Mouse (Mus musculus) stomach, postnatal 0 days (tissue): ENCODE results near the gene Tpi1. TPM values are rescaled to one million over a fixed set of nuclear protein-coding genes. Genes with fewer than 3 reads are reported as not detected.
A peak's percentile ranks its signal among the peaks of the same experiment; 100 is the strongest.
"Not testable (repeated sequence)": the region's sequence is repeated elsewhere in the genome, so short reads cannot be mapped to it uniquely, and the experiment has no call there.

ENCODE experiments used
- ATAC-seq: fragments of 200-750 bp; cut with Nextera tagmentation; 2 replicates; pipeline ENCODE4 v1.8.0; 2017; ENCODE audit not compliant: low FRiP score, low TSS enrichment
- DNase-seq: peaks from one replicate; pipeline ENCODE4 v3.0.0-alpha.2; 2016; ENCODE audit warnings: low spot score
- H3K27ac ChIP-seq: fragments of 300-500 bp; sonication (generic); replicated peaks from 2 replicates; pipeline ENCODE4 v1.5.1; 2014; ENCODE audit warnings: mild to moderate bottlenecking, control low read depth
- H3K27me3 ChIP-seq: fragments of 300-500 bp; sonication (generic); 2 replicates; pipeline ENCODE4 v1.6.1; 2014; ENCODE audit warnings: low read length; ENCODE audit not compliant: control insufficient read depth, insufficient read depth
- H3K36me3 ChIP-seq: fragments of 300-500 bp; sonication (generic); 2 replicates; pipeline ENCODE4 v1.6.1; 2014; ENCODE audit warnings: low read length, mixed read lengths; ENCODE audit not compliant: control insufficient read depth, insufficient read depth
- H3K4me1 ChIP-seq: fragments of 300-500 bp; sonication (generic); replicated peaks from 2 replicates; pipeline ENCODE4 v1.6.1; 2014; ENCODE audit warnings: antibody characterized with exemption; ENCODE audit not compliant: control insufficient read depth, insufficient read depth
- H3K4me2 ChIP-seq: fragments of 300-500 bp; sonication (generic); replicated peaks from 2 replicates; pipeline ENCODE4 v1.6.1; 2014; ENCODE audit warnings: low read depth, mild to moderate bottlenecking, control low read depth, moderate library complexity
- H3K4me3 ChIP-seq: fragments of 300-500 bp; sonication (generic); 2 replicates; pipeline ENCODE4 v1.5.1; 2014; ENCODE audit warnings: low read depth, low read length, control low read depth
- H3K9ac ChIP-seq: fragments of 300-500 bp; sonication (generic); 2 replicates; pipeline ENCODE4 v1.6.1; 2014; ENCODE audit warnings: mild to moderate bottlenecking, low read length, control low read depth, mixed read lengths
- H3K9me3 ChIP-seq: fragments of 300-500 bp; sonication (generic); 2 replicates; pipeline ENCODE4 v1.6.1; 2016; ENCODE audit warnings: low read length; ENCODE audit not compliant: control insufficient read depth
- CTCF ChIP-seq: IDR thresholded peaks from 2 replicates; pipeline ENCODE4 v1.5.1; 2016; ENCODE audit warnings: antibody characterized with exemption, low read depth, mild to moderate bottlenecking, moderate library complexity
- EP300 ChIP-seq: optimal IDR thresholded peaks from 2 replicates; pipeline ENCODE3; 2016; ENCODE audit warnings: antibody characterized with exemption
- WGBS: fragments of 180-500 bp; shearing (Covaris S2); extraction: QIAGEN DNeasy Blood & Tissue Kit; methylation state at CpG from one replicate; pipeline ENCODE4 v1.1.7; 2014; 5-methylcytosine and 5-hydroxymethylcytosine counted together
- polyA plus RNA-seq: library from polyadenylated mRNA; unstranded; fragments of >200 nt; fragmentation: Nextera tagmentation; extraction: Ambion mirVana; gene quantifications from 2 replicates; pipeline ENCODE4 v1.2.1, GENCODE M21; 2015

Gene Tpi1
- polyA plus RNA-seq, 1 experiment from 2014 or later, result 465 TPM

DNA sequence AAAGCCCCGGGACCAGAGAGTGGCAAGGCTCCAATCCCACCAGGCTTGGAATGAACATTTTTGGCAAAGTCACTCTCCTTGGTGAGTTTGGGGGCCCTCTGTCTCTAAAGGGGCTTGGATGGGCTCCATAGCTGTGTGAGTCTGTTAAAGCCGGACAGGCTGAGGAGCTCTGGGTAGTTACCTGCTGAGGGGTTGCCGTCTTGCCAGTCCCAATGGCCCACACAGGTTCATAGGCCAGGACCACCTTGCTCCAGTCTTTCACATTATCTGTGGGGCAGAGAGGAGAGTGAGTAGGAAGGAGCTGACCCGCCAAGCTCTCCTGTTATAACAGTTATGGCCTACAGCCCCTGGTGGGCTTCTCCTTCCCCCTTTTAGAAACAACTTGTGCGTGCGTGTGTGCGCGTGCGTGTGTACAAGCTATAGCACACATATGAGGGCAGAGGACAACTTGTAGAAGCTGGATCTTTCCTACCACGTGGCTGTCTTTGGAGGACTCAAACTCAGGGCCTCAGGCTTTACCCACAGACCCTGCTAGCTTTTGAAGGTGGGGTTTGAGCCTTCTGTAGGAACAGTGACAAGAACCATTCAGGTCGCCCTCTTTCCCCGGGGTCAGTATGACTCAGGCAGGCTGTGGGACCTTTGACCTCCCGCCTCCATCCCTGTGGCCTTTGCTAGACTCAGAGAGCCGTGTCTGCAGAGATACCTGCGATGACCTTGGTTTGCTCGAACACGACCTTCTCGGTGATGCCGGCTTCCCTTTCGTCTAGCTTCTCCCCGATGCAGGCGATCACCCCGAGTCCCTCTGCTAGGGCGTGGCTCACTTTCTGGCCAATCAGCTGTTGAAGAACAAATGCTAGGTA, 2.2 kb downstream of the Tpi1 start:
- Histone ChIP-seq H3K36me3 (peaks cover 19% of the 10 kb centered on the region), H3K9ac (peak overlapping the region; percentile 66; the same call in 1 of the 2 replicates), H3K27ac (peak overlapping the region; percentile 24; the same call in 1 of the 2 replicates), H3K4me1 (peaks cover 6% of the 10 kb centered on the region), H3K27me3 (no peaks in the 10 kb centered on the region), H3K4me2 (peak overlapping the region; percentile 64), H3K4me3 (peak overlapping the region; percentile 59), H3K9me3 (no peaks in the 10 kb centered on the region)
- DNase-seq (no peak), ATAC-seq (no peak)
- TF ChIP-seq EP300, result no peak
- no peak for TF ChIP-seq CTCF
- WGBS, result 68% methylated on average over 24 of the region's 24 CpGs

DNA sequence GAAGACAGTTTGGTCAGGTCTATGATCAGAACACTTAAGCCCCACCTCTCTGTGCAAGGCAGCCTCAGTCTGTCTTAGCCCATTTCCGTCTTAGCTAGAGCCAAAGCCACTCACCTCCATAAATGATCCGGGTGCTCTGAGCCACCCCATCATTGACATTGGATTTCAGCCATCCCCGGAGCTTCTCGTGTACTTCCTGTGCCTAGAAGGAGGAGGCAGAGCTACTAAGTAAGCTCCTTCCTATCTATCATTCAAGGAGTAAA, 2.8 kb downstream of the Tpi1 start:
- DNase-seq (no peak), ATAC-seq (no peak)
- Histone ChIP-seq H3K27me3 (no peaks in the 10 kb centered on the region), H3K4me3 (no peak overlapping the region), H3K9ac (no peak overlapping the region), H3K4me1 (peaks cover 6% of the 10 kb centered on the region), H3K27ac (peak overlapping the region; percentile 24; the same call in 1 of the 2 replicates), H3K9me3 (no peaks in the 10 kb centered on the region), H3K4me2 (no peak overlapping the region), H3K36me3 (peaks cover 16% of the 10 kb centered on the region)
- WGBS, result 65% methylated on average over 4 of the region's 4 CpGs
- TF ChIP-seq CTCF, result no peak
- no peak for TF ChIP-seq EP300

DNA sequence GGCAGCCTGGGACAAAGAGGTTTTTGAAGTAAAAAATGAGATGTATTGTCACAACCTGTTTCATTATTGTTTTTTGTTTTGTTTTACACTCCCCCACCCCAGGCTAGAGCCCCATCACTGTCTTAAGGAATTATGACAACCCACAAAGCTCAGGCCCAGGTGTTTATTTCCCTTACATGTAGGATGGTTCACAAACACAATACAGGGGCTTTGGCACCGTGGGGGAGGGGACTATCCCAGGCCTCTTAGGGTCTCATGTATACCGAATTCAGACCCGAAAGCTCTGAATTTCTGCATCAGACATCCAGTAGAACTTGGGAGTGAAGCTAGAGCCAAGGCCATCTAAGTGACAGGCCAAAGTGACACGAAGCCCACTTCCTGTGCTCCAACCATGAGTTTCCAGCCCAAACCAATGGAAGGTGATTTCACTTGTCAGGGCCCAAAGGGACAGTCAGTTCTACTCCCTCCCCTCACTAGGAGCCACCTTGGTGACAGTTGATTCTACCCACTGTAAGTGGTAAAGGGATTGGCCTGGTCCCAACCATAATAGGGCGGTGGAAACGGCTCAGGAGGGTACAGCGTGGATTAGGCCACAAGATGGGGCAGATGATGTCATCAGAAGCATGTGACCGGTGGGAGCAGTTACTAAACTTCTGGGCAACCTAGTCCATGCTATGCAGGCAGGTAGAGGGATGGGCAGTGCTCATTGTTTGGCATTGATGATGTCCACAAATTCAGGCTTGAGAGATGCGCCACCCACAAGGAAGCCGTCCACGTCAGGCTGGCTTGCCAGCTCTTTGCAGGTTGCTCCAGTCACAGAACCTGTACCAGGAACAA, 3.3 kb downstream of the Tpi1 start:
- not testable (repeated sequence) for H3K9ac ChIP-seq, ATAC-seq, H3K4me1 ChIP-seq, H3K27me3 ChIP-seq, H3K9me3 ChIP-seq, H3K4me3 ChIP-seq, DNase-seq, H3K4me2 ChIP-seq
- peak overlapping the region; percentile 95; the same call in 1 of the 2 replicates for H3K27ac ChIP-seq
- H3K36me3 ChIP-seq, result peaks cover 16% of the 10 kb centered on the region
- WGBS, result 86% methylated on average over 11 of the region's 11 CpGs

DNA sequence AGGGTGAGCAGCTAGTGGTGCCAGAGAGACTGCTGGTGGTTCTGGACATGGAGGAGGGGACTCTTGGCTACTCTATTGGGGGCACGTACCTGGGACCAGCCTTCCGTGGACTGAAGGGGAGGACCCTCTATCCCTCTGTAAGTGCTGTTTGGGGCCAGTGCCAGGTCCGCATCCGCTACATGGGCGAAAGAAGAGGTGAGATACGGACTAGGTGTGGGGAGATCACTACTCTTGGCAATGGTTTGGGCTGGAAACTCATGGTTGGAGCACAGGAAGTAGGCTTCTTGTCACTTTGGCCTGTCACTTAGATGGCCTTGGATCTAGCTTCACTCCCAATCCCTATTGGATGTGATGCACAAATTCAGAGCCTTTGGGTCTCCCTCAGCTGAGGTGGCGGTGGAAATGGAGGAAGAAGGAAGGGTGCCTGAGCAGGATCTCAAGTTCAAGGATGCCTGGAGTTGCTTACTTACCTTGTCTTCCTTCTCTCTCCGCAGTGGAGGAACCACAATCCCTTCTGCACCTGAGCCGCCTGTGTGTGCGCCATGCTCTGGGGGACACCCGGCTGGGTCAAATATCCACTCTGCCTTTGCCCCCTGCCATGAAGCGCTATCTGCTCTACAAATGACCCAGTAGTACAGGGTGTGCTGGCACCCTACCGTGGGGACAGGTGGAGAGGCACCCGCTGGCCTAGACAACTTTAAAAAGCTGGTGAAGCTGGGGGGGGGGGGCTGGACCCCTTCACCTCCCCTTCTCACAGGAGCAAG, 4.1 kb downstream of the Tpi1 start:
- H3K4me2 ChIP-seq, result peak overlapping the region; percentile 96
- no peaks in the 10 kb centered on the region for H3K27me3 ChIP-seq
- H3K27ac ChIP-seq, result peak overlapping the region; percentile 95
- peaks cover 12% of the 10 kb centered on the region for H3K36me3 ChIP-seq
- ATAC-seq (no peak), DNase-seq (no peak)
- TF ChIP-seq CTCF, result no peak
- TF ChIP-seq EP300, result no peak
- peaks cover 6% of the 10 kb centered on the region for H3K4me1 ChIP-seq
- peak overlapping the region; percentile 65 for H3K4me3 ChIP-seq
- no peaks in the 10 kb centered on the region for H3K9me3 ChIP-seq
- peak overlapping the region; percentile 78 for H3K9ac ChIP-seq
- WGBS, result 42% methylated on average over 14 of the region's 14 CpGs

DNA sequence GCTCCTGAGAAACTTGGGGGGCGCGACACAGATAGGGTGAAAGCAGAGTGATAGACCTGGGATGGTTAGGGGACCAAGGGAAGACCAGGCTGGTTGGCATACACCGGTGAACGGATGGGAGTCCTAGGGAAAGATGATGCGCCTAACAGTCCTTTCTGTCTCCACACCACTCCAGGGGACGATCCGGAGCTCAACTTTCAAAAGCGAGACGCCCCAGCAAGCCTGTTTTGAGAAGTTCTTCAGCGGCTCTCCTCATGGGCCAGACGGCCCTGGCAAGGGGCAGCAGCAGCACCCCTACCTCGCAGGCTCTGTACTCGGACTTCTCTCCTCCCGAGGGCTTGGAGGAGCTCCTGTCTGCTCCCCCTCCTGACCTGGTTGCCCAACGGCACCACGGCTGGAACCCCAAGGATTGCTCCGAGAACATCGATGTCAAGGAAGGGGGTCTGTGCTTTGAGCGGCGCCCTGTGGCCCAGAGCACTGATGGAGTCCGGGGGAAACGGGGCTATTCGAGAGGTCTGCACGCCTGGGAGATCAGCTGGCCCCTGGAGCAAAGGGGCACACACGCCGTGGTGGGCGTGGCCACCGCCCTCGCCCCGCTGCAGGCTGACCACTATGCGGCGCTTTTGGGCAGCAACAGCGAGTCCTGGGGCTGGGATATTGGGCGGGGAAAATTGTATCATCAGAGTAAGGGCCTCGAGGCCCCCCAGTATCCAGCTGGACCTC, 4.9 kb downstream of the Tpi1 start:
- Histone ChIP-seq H3K27me3 (no peaks in the 10 kb centered on the region), H3K36me3 (peaks cover 12% of the 10 kb centered on the region), H3K4me1 (peaks cover 3% of the 10 kb centered on the region), H3K4me2 (peak overlapping the region; percentile 96), H3K9me3 (no peaks in the 10 kb centered on the region), H3K27ac (peak overlapping the region; percentile 95), H3K9ac (peak overlapping the region; percentile 78), H3K4me3 (peak overlapping the region; percentile 65)
- 0 out of 2 replicates have a peak, but pooled peaks have one; percentile 2 for ATAC-seq
- DNase-seq, result peak; percentile 91
- WGBS, result 1% methylated on average over 35 of the region's 35 CpGs
- no peak for TF ChIP-seq EP300
- peak; percentile 88 for TF ChIP-seq CTCF
